Mouse (Mus musculus) intestine, embryonic 14.5 days (tissue): ENCODE results near the gene Tcf23. TPM values are rescaled to one million over a fixed set of nuclear protein-coding genes. Genes with fewer than 3 reads are reported as not detected.

ENCODE experiments used
- ATAC-seq: fragments of 200-750 bp; cut with Nextera tagmentation; replicated peaks from 2 replicates; pipeline ENCODE4 v1.8.0; 2017; ENCODE audit warnings: low read depth, moderate number of reproducible peaks, moderate TSS enrichment, moderate library complexity; ENCODE audit not compliant: low FRiP score, low TSS enrichment
- DNase-seq: peaks from one replicate; pipeline ENCODE4 v3.0.0-alpha.2; 2018; ENCODE audit warnings: low spot score
- H3K27ac ChIP-seq: fragments of 300-500 bp; sonication (generic); 2 replicates; pipeline ENCODE4 v1.5.1; 2014; ENCODE audit warnings: low read depth, mild to moderate bottlenecking, control low read depth
- H3K27me3 ChIP-seq: fragments of 300-500 bp; sonication (generic); replicated peaks from 2 replicates; pipeline ENCODE4 v1.6.1; 2014; ENCODE audit warnings: low read length, control low read depth; ENCODE audit not compliant: control insufficient read depth, insufficient read depth
- H3K36me3 ChIP-seq: fragments of 300-500 bp; sonication (generic); 2 replicates; pipeline ENCODE4 v1.6.1; 2014; ENCODE audit warnings: low read length, control low read depth; ENCODE audit not compliant: control insufficient read depth, insufficient read depth
- H3K4me1 ChIP-seq: fragments of 300-500 bp; sonication (generic); replicated peaks from 2 replicates; pipeline ENCODE4 v1.6.1; 2014; ENCODE audit warnings: low read length, control low read depth, mixed read lengths; ENCODE audit not compliant: control insufficient read depth, insufficient read depth
- H3K4me2 ChIP-seq: fragments of 300-500 bp; sonication (generic); 2 replicates; pipeline ENCODE4 v1.6.1; 2014; ENCODE audit warnings: low read length
- H3K4me3 ChIP-seq: fragments of 300-500 bp; sonication (generic); 2 replicates; pipeline ENCODE4 v1.5.1; 2014; ENCODE audit warnings: low read depth, low read length, control low read depth, mixed read lengths
- H3K9ac ChIP-seq: fragments of 300-500 bp; sonication (generic); 2 replicates; pipeline ENCODE4 v1.6.1; 2014; ENCODE audit warnings: mild to moderate bottlenecking, low read length
- H3K9me3 ChIP-seq: fragments of 300-500 bp; sonication (generic); 2 replicates; pipeline ENCODE4 v1.6.1; 2016; ENCODE audit warnings: low read length, control low read depth; ENCODE audit not compliant: control insufficient read depth
- WGBS: fragments of 180-500 bp; shearing (Covaris S2); extraction: QIAGEN DNeasy Blood & Tissue Kit; methylation state at CpG from one replicate; pipeline ENCODE4 v1.1.7; 2014; 5-methylcytosine and 5-hydroxymethylcytosine counted together
- polyA plus RNA-seq: library from polyadenylated mRNA; unstranded; fragments of >200 nt; fragmentation: Nextera tagmentation; extraction: Ambion mirVana; gene quantifications from 2 replicates; pipeline ENCODE4 v1.2.1, GENCODE M21; 2014

Gene Tcf23
- 0.42 and 0.68 TPM in 2 replicates for polyA plus RNA-seq

GRCm38 (mm10) chr5:30968416-30968815 lies at the start of gene Tcf23:
Tcf23 (plus strand) TSS chr5:30968662.
- no peaks in the 10 kb centered on the region for H3K9me3 ChIP-seq
- WGBS, result 66% methylated on average over 8 of the region's 8 CpGs
- no peak within 1 kb of the TSS for H3K4me3 ChIP-seq
- DNase-seq (no peak), ATAC-seq (no peak)
- no peak within 1 kb of the TSS for H3K27ac ChIP-seq
- H3K36me3 ChIP-seq, result no peaks in the 10 kb centered on the region
- no peaks in the 10 kb centered on the region for H3K27me3 ChIP-seq
- H3K4me2 ChIP-seq, result no peak within 1 kb of the TSS
- no peaks in the 10 kb centered on the region for H3K4me1 ChIP-seq
- no peak within 1 kb of the TSS for H3K9ac ChIP-seq

GRCm38 (mm10) chr5:30918691-30919090 lies 49.8 kb upstream of the Tcf23 start:
- Histone ChIP-seq H3K27ac (no peak overlapping the region), H3K9me3 (no peaks in the 10 kb centered on the region), H3K4me3 (no peak overlapping the region), H3K36me3 (peaks cover 44% of the 10 kb centered on the region), H3K4me1 (peaks cover 29% of the 10 kb centered on the region), H3K9ac (no peak overlapping the region), H3K4me2 (no peak overlapping the region), H3K27me3 (no peaks in the 10 kb centered on the region)
- 84% methylated on average over 8 of the region's 8 CpGs for WGBS
- DNase-seq (no peak), ATAC-seq (no peak)

DNA sequence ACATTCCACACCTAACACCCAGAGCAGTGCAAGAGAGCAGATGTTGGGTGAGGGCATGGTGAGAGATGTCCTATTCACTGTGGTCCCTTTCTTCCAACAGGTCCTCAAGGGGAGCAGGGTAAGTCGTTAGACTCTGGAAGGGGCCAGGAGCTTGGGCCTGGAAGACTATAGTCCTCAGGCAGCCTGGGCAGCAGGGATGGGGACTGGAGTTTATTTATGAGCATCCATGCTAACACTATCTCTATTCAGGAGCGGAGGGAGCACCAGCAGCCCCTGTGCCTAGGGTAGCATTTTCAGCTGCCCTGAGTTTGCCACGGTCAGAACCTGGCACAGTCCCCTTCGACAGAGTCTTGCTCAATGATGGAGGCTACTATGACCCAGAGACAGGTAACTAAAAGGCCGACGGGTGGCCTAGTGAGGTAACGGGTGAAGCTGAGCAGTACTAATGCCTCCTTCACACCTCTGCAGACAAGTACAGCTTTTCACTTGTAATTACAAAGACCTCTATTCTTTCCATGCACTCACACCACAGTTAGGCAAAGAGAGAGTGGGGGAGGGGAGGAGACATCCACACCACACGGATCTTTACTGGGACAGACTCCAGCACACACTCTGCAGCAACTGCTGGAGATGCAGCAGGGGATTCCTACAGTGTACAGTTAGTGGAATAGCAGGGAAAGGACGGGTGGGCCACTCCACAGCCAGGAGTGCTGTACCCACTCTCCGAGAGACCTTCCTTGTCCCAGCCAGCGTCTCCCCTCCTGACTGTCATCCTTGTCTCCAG lies 48.4 kb upstream of the Tcf23 start:
- WGBS, result 71% methylated on average over 11 of the region's 11 CpGs
- no peak overlapping the region for H3K27ac ChIP-seq

GRCm38 (mm10) chr5:30920621-30921020 lies 47.8 kb upstream of the Tcf23 start:
- H3K36me3 ChIP-seq, result peaks cover 47% of the 10 kb centered on the region
- no peak overlapping the region for H3K4me3 ChIP-seq
- H3K27ac ChIP-seq, result 0 out of 2 replicates have a peak overlapping the region, but pooled peaks have one; percentile 73
- H3K9me3 ChIP-seq, result no peaks in the 10 kb centered on the region
- no peaks in the 10 kb centered on the region for H3K27me3 ChIP-seq
- ATAC-seq (no peak), DNase-seq (peak; percentile 59)
- H3K4me2 ChIP-seq, result peak overlapping the region; percentile 71
- peaks cover 26% of the 10 kb centered on the region for H3K4me1 ChIP-seq
- WGBS, result 64% methylated on average over 19 of the region's 19 CpGs
- H3K9ac ChIP-seq, result no peak overlapping the region

More for the DNA sequence above, 48.4 kb upstream of the Tcf23 start:
- Histone ChIP-seq H3K9ac (no peak overlapping the region), H3K9me3 (no peaks in the 10 kb centered on the region), H3K4me3 (no peak overlapping the region), H3K27me3 (no peaks in the 10 kb centered on the region), H3K4me2 (peak overlapping the region; percentile 71; the same call in 1 of the 2 replicates), H3K4me1 (peaks cover 29% of the 10 kb centered on the region), H3K36me3 (peaks cover 44% of the 10 kb centered on the region)
- DNase-seq, result no peak
- ATAC-seq, result no peak

GRCm38 (mm10) chr5:30921256-30922033 lies 47.0 kb upstream of the Tcf23 start, which contains the start of gene Khk:
Khk (plus strand) TSS chr5:30921431.
- Histone ChIP-seq H3K4me3 (peak within 1 kb of the TSS; percentile 47), H3K27me3 (no peaks in the 10 kb centered on the region), H3K9me3 (no peaks in the 10 kb centered on the region), H3K27ac (peak within 1 kb of the TSS; percentile 73), H3K4me1 (peaks cover 21% of the 10 kb centered on the region), H3K36me3 (peaks cover 47% of the 10 kb centered on the region), H3K4me2 (peak within 1 kb of the TSS; percentile 71), H3K9ac (peak within 1 kb of the TSS; percentile 51)
- DNase-seq (peak; percentile 98), ATAC-seq (peak; percentile 86)
- 2% methylated on average over 40 of the region's 40 CpGs for WGBS

GRCm38 (mm10) chr5:30922581-30923041 lies 45.9 kb upstream of the Tcf23 start:
- peak overlapping the region; percentile 51 for H3K9ac ChIP-seq
- H3K27me3 ChIP-seq, result no peaks in the 10 kb centered on the region
- WGBS, result 59% methylated on average over 10 of the region's 10 CpGs
- H3K4me2 ChIP-seq, result peak overlapping the region; percentile 71
- H3K4me3 ChIP-seq, result peak overlapping the region; percentile 47
- H3K9me3 ChIP-seq, result no peaks in the 10 kb centered on the region
- 0 out of 2 replicates have a peak overlapping the region, but pooled peaks have one; percentile 73 for H3K27ac ChIP-seq
- H3K36me3 ChIP-seq, result peaks cover 38% of the 10 kb centered on the region
- DNase-seq (peak; percentile 49), ATAC-seq (no peak)
- H3K4me1 ChIP-seq, result peaks cover 20% of the 10 kb centered on the region

GRCm38 (mm10) chr5:30923119-30923518 lies 45.3 kb upstream of the Tcf23 start:
- no peak overlapping the region for H3K9ac ChIP-seq
- DNase-seq (no peak), ATAC-seq (no peak)
- H3K9me3 ChIP-seq, result no peaks in the 10 kb centered on the region
- no peaks in the 10 kb centered on the region for H3K27me3 ChIP-seq
- 81% methylated on average over 6 of the region's 6 CpGs for WGBS
- peaks cover 33% of the 10 kb centered on the region for H3K36me3 ChIP-seq
- no peak overlapping the region for H3K4me3 ChIP-seq
- no peak overlapping the region for H3K4me2 ChIP-seq
- H3K4me1 ChIP-seq, result peaks cover 20% of the 10 kb centered on the region
- H3K27ac ChIP-seq, result no peak overlapping the region

- Histone ChIP-seq H3K4me3 (no peak overlapping the region), H3K27me3 (no peaks in the 10 kb centered on the region), H3K4me2 (no peak overlapping the region), H3K4me1 (peaks cover 19% of the 10 kb centered on the region), H3K9ac (no peak overlapping the region), H3K36me3 (peaks cover 18% of the 10 kb centered on the region), H3K9me3 (no peaks in the 10 kb centered on the region), H3K27ac (no peak overlapping the region)
- 77% methylated on average over 8 of the region's 8 CpGs for WGBS
- DNase-seq (no peak), ATAC-seq (no peak)
Observed at GRCm38 (mm10) chr5:30924614-30925013, 43.8 kb upstream of the Tcf23 start.
